Mouse (Mus musculus): Measurements from ENCODE around the gene Vmn2r114. TPM values are rescaled to one million over a fixed set of nuclear protein-coding genes. Genes with fewer than 3 reads are reported as not detected.

Gene Vmn2r114
- total RNA-seq (2023; ENCODE audit: inconsistent age) = not detected in 4 replicates

GRCm38 (mm10) chr17:23312437-23312836 is at the start of gene Vmn2r114:
TSS of gene Vmn2r114 (minus strand) at chr17:23312537.

GRCm38 (mm10) chr17:23343441-23343840 is 31.1 kb upstream of the Vmn2r114 start, which contains the start of gene Vmn2r115:
TSS of gene Vmn2r115 (plus strand) at chr17:23343741.

Other genes with a start within 250 kb of the Vmn2r114 start
- gene Zfp40, start 119.3 kb downstream of the Vmn2r114 start, total RNA-seq (2023; ENCODE audit: inconsistent age) = 4.3 to 8.5 TPM (median 7.0 TPM) in 4 replicates
- not detected in 4 replicates for gene Vmn2r115, start 31.2 kb upstream of the Vmn2r114 start, total RNA-seq (2023; ENCODE audit: inconsistent age)
- not detected in 4 replicates for gene Vmn2r116, start 72.1 kb upstream of the Vmn2r114 start, total RNA-seq (2023; ENCODE audit: inconsistent age)
- gene Vmn2r117, start 167.2 kb upstream of the Vmn2r114 start, total RNA-seq (2023; ENCODE audit: inconsistent age) = not detected in 4 replicates

Measured in B cell, adult (primary cell).